Mouse (Mus musculus) CH12.LX (cell line): ENCODE results near the gene Chp1. TPM values are rescaled to one million over a fixed set of nuclear protein-coding genes. Genes with fewer than 3 reads are reported as not detected.
"Not testable (repeated sequence)": the region's sequence is repeated elsewhere in the genome, so short reads cannot be mapped to it uniquely, and the experiment has no call there.

ENCODE experiments used
- DNase-seq: peaks from one replicate; pipeline ENCODE4 v3.0.0-alpha.2; 2013; ENCODE audit errors: extremely low read depth
- H3K27ac ChIP-seq: 2 replicates; pipeline ENCODE4 v1.5.1; 2012; ENCODE audit warnings: low read depth, mild to moderate bottlenecking, control low read depth, moderate library complexity; ENCODE audit not compliant: insufficient read depth
- H3K27me3 ChIP-seq: replicated peaks from 2 replicates; pipeline ENCODE3; 2012; ENCODE audit warnings: inconsistent platforms
- H3K36me3 ChIP-seq, 2 experiments: replicated peaks in 1 of 2; 2 replicates each; pipeline versions ENCODE3 to v1.6.1; 2012; ENCODE audit warnings: inconsistent platforms in 1 of 2, low read length in 1 of 2, mild to moderate bottlenecking in 1 of 2, mixed read lengths in 1 of 2, moderate library complexity in 1 of 2; ENCODE audit not compliant: control insufficient read depth in 1 of 2, insufficient read depth in 1 of 2
- H3K4me1 ChIP-seq, 2 experiments: 2 replicates each; pipeline ENCODE4 v1.6.1; 2012; ENCODE audit warnings: inconsistent platforms in 1 of 2, moderate library complexity in 1 of 2; ENCODE audit not compliant: insufficient read depth in 2 of 2, control insufficient read depth in 1 of 2
- H3K4me2 ChIP-seq: 2 replicates; pipeline ENCODE4 v1.6.1; 2012; ENCODE audit warnings: low read depth, mild to moderate bottlenecking, control low read depth; ENCODE audit not compliant: poor library complexity, insufficient read depth, severe bottlenecking
- H3K4me3 ChIP-seq, 3 experiments: fragments of 150-350 bp in 1 of 3; sonication (generic) in 1 of 3; replicated peaks in 1 of 3; 2 replicates each; pipeline versions ENCODE3 to v1.5.1; 2011 to 2012; ENCODE audit warnings: low read depth in 2 of 3, low read length in 2 of 3, mild to moderate bottlenecking in 2 of 3, moderate library complexity in 2 of 3, control low read depth in 1 of 3, improper control_type of control experiment in 1 of 3, inconsistent platforms in 1 of 3, mixed read lengths in 1 of 3; ENCODE audit not compliant: poor library complexity in 1 of 3
- H3K79me2 ChIP-seq: replicated peaks from 2 replicates; pipeline ENCODE4 v1.6.1; 2012; ENCODE audit warnings: mild to moderate bottlenecking, moderate library complexity; ENCODE audit not compliant: control insufficient read depth, poor library complexity, insufficient read depth, severe bottlenecking; ENCODE audit errors: extremely low read depth
- H3K9ac ChIP-seq: 2 replicates; pipeline ENCODE4 v1.6.1; 2012; ENCODE audit warnings: low read depth, mild to moderate bottlenecking, control low read depth, moderate library complexity; ENCODE audit not compliant: insufficient read depth
- H3K9me3 ChIP-seq: replicated peaks from 2 replicates; pipeline ENCODE3; 2012; ENCODE audit warnings: low read length, inconsistent platforms, mixed read lengths
- ETS1 ChIP-seq: conservative IDR thresholded peaks from 2 replicates; pipeline ENCODE4 v1.6.1; 2012; ENCODE audit warnings: low read depth, mild to moderate bottlenecking, inconsistent platforms, low read length, improper control_type of control experiment, moderate library complexity
- GABPA ChIP-seq: IDR thresholded peaks from 2 replicates; pipeline ENCODE4 v1.6.1; 2012; ENCODE audit warnings: low read depth, low read length, improper control_type of control experiment, inconsistent platforms; ENCODE audit not compliant: insufficient replicate concordance
- JUN ChIP-seq: IDR thresholded peaks from 2 replicates; pipeline ENCODE4 v1.6.1; 2011; ENCODE audit warnings: low read depth, mild to moderate bottlenecking, low read length, improper control_type of control experiment, moderate library complexity; ENCODE audit not compliant: insufficient read depth
- JUND ChIP-seq: conservative IDR thresholded peaks from 2 replicates; pipeline ENCODE4 v1.6.1; 2011; ENCODE audit warnings: low read depth, low read length, improper control_type of control experiment
- KAT2A ChIP-seq: IDR thresholded peaks from 2 replicates; pipeline ENCODE4 v1.6.1; 2012; ENCODE audit warnings: low read length, improper control_type of control experiment, inconsistent platforms; ENCODE audit not compliant: insufficient replicate concordance
- MAFK ChIP-seq: IDR thresholded peaks from 2 replicates; pipeline ENCODE4 v1.6.1; 2011; ENCODE audit warnings: low read length, improper control_type of control experiment; ENCODE audit not compliant: insufficient replicate concordance
- MAX ChIP-seq: IDR thresholded peaks from 2 replicates; pipeline ENCODE4 v1.6.1; 2011; ENCODE audit warnings: low read length, improper control_type of control experiment
- MEF2A ChIP-seq: IDR thresholded peaks from 2 replicates; pipeline ENCODE4 v1.6.1; 2014; ENCODE audit warnings: low read depth, mild to moderate bottlenecking, inconsistent platforms, low read length, improper control_type of control experiment, borderline replicate concordance
- NRF1 ChIP-seq: IDR thresholded peaks from 2 replicates; pipeline ENCODE4 v1.6.1; 2014; ENCODE audit warnings: low read depth, mild to moderate bottlenecking, inconsistent platforms, low read length, improper control_type of control experiment, moderate library complexity
- POLR2AphosphoS2 ChIP-seq: IDR thresholded peaks from 2 replicates; pipeline ENCODE4 v1.6.1; 2011; ENCODE audit warnings: low read depth, low read length, improper control_type of control experiment
- RAD21 ChIP-seq: IDR thresholded peaks from 2 replicates; pipeline ENCODE4 v1.6.1; 2011; ENCODE audit warnings: low read depth, mild to moderate bottlenecking, low read length, improper control_type of control experiment, moderate library complexity
- RCOR1 ChIP-seq: conservative IDR thresholded peaks from 2 replicates; pipeline ENCODE4 v1.6.1; 2012; ENCODE audit warnings: low read depth, mild to moderate bottlenecking, inconsistent platforms, low read length, improper control_type of control experiment
- SMC3 ChIP-seq: IDR thresholded peaks from 2 replicates; pipeline ENCODE4 v1.6.1; 2011; ENCODE audit warnings: low read depth, low read length, improper control_type of control experiment
- TBP ChIP-seq: conservative IDR thresholded peaks from 2 replicates; pipeline ENCODE4 v1.6.1; 2011; ENCODE audit warnings: low read depth, low read length, improper control_type of control experiment
- UBTF ChIP-seq: IDR thresholded peaks from 2 replicates; pipeline ENCODE4 v1.6.1; 2012; ENCODE audit warnings: low read depth, mild to moderate bottlenecking, inconsistent platforms, low read length, improper control_type of control experiment, moderate library complexity
- USF1 ChIP-seq: IDR thresholded peaks from 2 replicates; pipeline ENCODE4 v1.6.1; 2014; ENCODE audit warnings: low read depth, mild to moderate bottlenecking, inconsistent platforms, low read length, improper control_type of control experiment
- USF2 ChIP-seq: conservative IDR thresholded peaks from 2 replicates; pipeline ENCODE4 v1.6.1; 2011; ENCODE audit warnings: low read depth, low read length, improper control_type of control experiment
- ZMIZ1 ChIP-seq: IDR thresholded peaks from 2 replicates; pipeline ENCODE4 v1.6.1; 2012; ENCODE audit warnings: low read depth, mild to moderate bottlenecking, inconsistent platforms, low read length, improper control_type of control experiment
- dilution Hi-C: fragments of 300-500 bp; cut with MboI; formaldehyde crosslinking; loops from 2 replicates; pipeline ENCODE4 v1.14.3; 2020; ENCODE audit warnings: low sequenced_read_pairs; ENCODE audit not compliant: extremely low pct_unique_long_range_greater_than_20kb, extremely low pct_ligation_motif_present
- in situ Hi-C: fragments of 300-500 bp; cut with MboI; formaldehyde crosslinking; loops from 3 replicates; pipeline ENCODE4 v1.14.3; 2019; ENCODE audit warnings: low sequenced_read_pairs, low pct_ligation_motif_present, low pct_unique_long_range_greater_than_20kb, mixed read lengths
- polyA plus RNA-seq: library from polyadenylated mRNA; unstranded; fragments of >175 nt; gene quantifications from 2 replicates; pipeline ENCODE4 v1.2.1, GENCODE M21; 2012; ENCODE audit warnings: low read depth; ENCODE audit not compliant: insufficient read length
- total RNA-seq, 2 experiments: library from RNA; depleted of rRNA; stranded (reverse); fragments of 300-350 nt in 1 of 2; fragments of >200 nt in 1 of 2; gene quantifications; 2 replicates each; pipeline ENCODE4 v1.2.3; 2012 to 2014

Chp1 gene
- total and polyA plus RNA-seq, 3 experiments: 29.9 to 55.9 (median 47.9) TPM

- in situ Hi-C loops: no loop called here
Observed at GRCm38 (mm10) chr2:119601027-119601426, 53.5 kb downstream of the Chp1 start.

GRCm38 (mm10) chr2:119601575-119601974 is 54.1 kb downstream of the Chp1 start:
- H3K27me3 ChIP-seq, DNase-seq, H3K4me2 ChIP-seq, H3K27ac ChIP-seq, dilution Hi-C loops, in situ Hi-C loops, H3K9me3 ChIP-seq, H3K4me3 ChIP-seq, H3K9ac ChIP-seq: not testable (repeated sequence)
- Histone ChIP-seq H3K79me2 (peaks cover 21% of the 10 kb centered on the region), H3K36me3 (peaks cover 42 to 82% of the 10 kb centered on the region in 2 experiments), H3K4me1 (peaks cover 7 to 27% of the 10 kb centered on the region in 2 experiments)

More at GRCm38 (mm10) chr2:119601027-119601426, 53.5 kb downstream of the Chp1 start:
- no peak for DNase-seq
- TF ChIP-seq NRF1: no peak
- no peak for TF ChIP-seq JUN
- TF ChIP-seq ZMIZ1: no peak
- no peak for TF ChIP-seq GABPA
- TF ChIP-seq POLR2AphosphoS2: no peak
- TF ChIP-seq SMC3: no peak
- no peak for TF ChIP-seq MAX
- TF ChIP-seq MAFK: no peak
- no peak for TF ChIP-seq MEF2A
- no peak for TF ChIP-seq ETS1
- no peak for TF ChIP-seq UBTF
- TF ChIP-seq USF2: no peak
- no peak for TF ChIP-seq KAT2A
- TF ChIP-seq RAD21: no peak
- no peak for TF ChIP-seq USF1
- no peak for TF ChIP-seq TBP
- TF ChIP-seq RCOR1: no peak
- TF ChIP-seq JUND: no peak
- Histone ChIP-seq H3K27me3 (no peaks in the 10 kb centered on the region), H3K9ac (no peak overlapping the region), H3K36me3 (peaks cover 39 to 83% of the 10 kb centered on the region in 2 experiments), H3K4me2 (no peak overlapping the region), H3K4me3 (no peak overlapping the region), H3K4me1 (peaks cover 7 to 33% of the 10 kb centered on the region in 2 experiments), H3K27ac (no peak overlapping the region), H3K9me3 (no peaks in the 10 kb centered on the region), H3K79me2 (peaks cover 26% of the 10 kb centered on the region)
- dilution Hi-C loops: no loop called here
